Mouse (Mus musculus): ENCODE measurements around the gene Srgap3.

DNA sequence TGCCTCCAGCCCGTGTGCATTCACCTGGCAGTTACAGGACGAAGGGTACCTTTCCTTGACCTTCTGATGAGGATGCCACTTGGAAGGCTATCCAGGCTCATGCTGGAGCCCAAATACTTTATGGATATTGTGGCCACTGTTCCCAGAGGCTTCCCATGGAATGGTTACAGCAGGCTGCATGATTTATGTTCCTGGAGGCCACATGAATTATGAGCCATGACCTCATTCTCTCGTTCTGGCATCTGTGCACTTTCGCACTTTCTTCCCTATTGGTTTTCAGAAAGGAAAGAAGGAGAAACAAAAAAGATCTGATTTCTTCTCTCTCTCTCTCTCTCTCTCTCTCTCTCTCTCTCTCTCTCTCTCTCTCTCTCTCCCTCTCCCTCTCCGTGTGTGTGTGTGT lies 104.6 kb downstream of the Srgap3 start:
- TF ChIP-seq GATA1 (IDR thresholded peaks at IDR 0.05; ENCODE audit: low read length) (no peak), TAL1 (IDR thresholded peaks at IDR 0.05; ENCODE audit: low read length) (no peak)

Measured in erythroblast, embryonic 14.5 days (primary cell).